Mouse (Mus musculus) right cerebral cortex, postnatal 10 days (tissue): ENCODE results near the gene Snx6.
"Not testable (repeated sequence)": the region's sequence is repeated elsewhere in the genome, so short reads cannot be mapped to it uniquely, and the experiment has no call there.

ENCODE experiments used
- DNase-seq, 2 experiments: peaks; one replicate each; pipeline ENCODE4 v3.0.0; 2021; ENCODE audit warnings: low spot score in 2 of 2

Gene Snx6

GRCm38 (mm10) chr12:54709691-54710493, 85.6 kb downstream of the Snx6 start:
- not testable (repeated sequence) for DNase-seq

GRCm38 (mm10) chr12:54699394-54699793, 96.1 kb downstream of the Snx6 start:
- no peak for DNase-seq

GRCm38 (mm10) chr12:54697791-54698250, 97.7 kb downstream of the Snx6 start:
- DNase-seq: peak in 1 of 2 experiments; percentile 48

GRCm38 (mm10) chr12:54697003-54697597, 98.4 kb downstream of the Snx6 start:
- peak in 1 of 2 experiments; percentile 59 for DNase-seq
